Mouse (Mus musculus): ENCODE data around the gene Zcchc18.

DNA sequence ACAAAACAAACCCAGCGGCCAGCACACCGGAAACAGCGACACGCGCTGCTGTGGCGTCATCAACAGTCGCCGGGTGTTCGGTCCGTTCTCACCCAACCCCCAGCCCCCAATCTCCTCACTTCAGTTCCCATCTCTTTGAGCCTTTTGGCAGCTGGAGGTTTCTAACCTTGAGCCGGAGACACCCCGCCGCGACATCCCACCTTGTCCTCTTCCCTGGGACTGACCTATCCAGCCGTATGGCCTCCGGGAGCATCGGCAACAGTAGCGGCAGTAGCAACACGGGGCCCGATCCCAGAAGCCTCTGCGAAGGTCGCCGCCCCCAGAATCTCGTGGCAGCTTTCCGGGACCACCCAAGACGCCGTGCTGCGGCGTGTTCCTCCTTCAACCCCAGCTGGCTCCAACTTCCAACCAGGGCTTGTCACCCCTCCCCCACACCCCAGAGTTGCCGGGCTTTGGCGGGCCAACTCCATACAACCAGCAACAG lies 45.1 kb downstream of the Zcchc18 start, which contains the start of gene Slc25a53:
- peak; percentile 29; the same call in 1 of the 2 replicates for TF ChIP-seq POLR2A (IDR thresholded peaks at IDR 0.05; ENCODE audit: borderline replicate concordance, insufficient read depth, low read length)
- no peak for TF ChIP-seq CTCF (IDR thresholded peaks at IDR 0.05; ENCODE audit: borderline replicate concordance, insufficient read depth, low read depth, low read length)

Data from cerebellum, adult 2 months (tissue).